Mouse (Mus musculus) kidney, postnatal 0 days (tissue): ENCODE data around the gene Gk5. TPM values are rescaled to one million over a fixed set of nuclear protein-coding genes. Genes with fewer than 3 reads are reported as not detected.

Experiments
- ATAC-seq: fragments of 200-750 bp; cut with Nextera tagmentation; replicated peaks from 2 replicates; pipeline ENCODE4 v1.8.0; 2017; ENCODE audit warnings: low read depth, moderate number of reproducible peaks, moderate TSS enrichment, moderate library complexity; ENCODE audit not compliant: low FRiP score
- DNase-seq: peaks from one replicate; pipeline ENCODE4 v3.0.0-alpha.2; 2016; ENCODE audit warnings: low spot score
- H3K27ac ChIP-seq: fragments of 300-500 bp; sonication (generic); 2 replicates; pipeline ENCODE4 v1.5.1; 2014; ENCODE audit warnings: mild to moderate bottlenecking
- H3K27me3 ChIP-seq: fragments of 300-500 bp; sonication (generic); 2 replicates; pipeline ENCODE4 v1.6.1; 2014; ENCODE audit warnings: low read length, mixed read lengths; ENCODE audit not compliant: insufficient read depth
- H3K36me3 ChIP-seq: fragments of 300-500 bp; sonication (generic); 2 replicates; pipeline ENCODE4 v1.6.1; 2014; ENCODE audit warnings: low read length, mixed read lengths; ENCODE audit not compliant: insufficient read depth
- H3K4me1 ChIP-seq: fragments of 300-500 bp; sonication (generic); replicated peaks from 2 replicates; pipeline ENCODE4 v1.6.1; 2014; ENCODE audit warnings: antibody characterized with exemption, low read length, mixed read lengths; ENCODE audit not compliant: insufficient read depth
- H3K4me2 ChIP-seq: fragments of 300-500 bp; sonication (generic); 2 replicates; pipeline ENCODE4 v1.6.1; 2014; ENCODE audit warnings: mild to moderate bottlenecking, low read length, moderate library complexity, mixed read lengths
- H3K4me3 ChIP-seq: fragments of 300-500 bp; sonication (generic); replicated peaks from 2 replicates; pipeline ENCODE4 v1.5.1; 2014; ENCODE audit warnings: low read depth, low read length
- H3K9ac ChIP-seq: fragments of 300-500 bp; sonication (generic); 2 replicates; pipeline ENCODE4 v1.6.1; 2014; ENCODE audit warnings: low read depth, low read length
- H3K9me3 ChIP-seq: fragments of 300-500 bp; sonication (generic); replicated peaks from 2 replicates; pipeline ENCODE4 v1.6.1; 2016; ENCODE audit warnings: low read length, inconsistent platforms, mixed read lengths
- CTCF ChIP-seq: IDR thresholded peaks from 2 replicates; pipeline ENCODE4 v1.5.1; 2016; ENCODE audit warnings: antibody characterized with exemption, low read depth, mild to moderate bottlenecking, moderate library complexity
- WGBS: fragments of 180-500 bp; shearing (Covaris S2); extraction: QIAGEN DNeasy Blood & Tissue Kit; methylation state at CpG from one replicate; pipeline ENCODE4 v1.1.7; 2014; 5-methylcytosine and 5-hydroxymethylcytosine counted together
- polyA plus RNA-seq: library from polyadenylated mRNA; unstranded; fragments of >200 nt; fragmentation: Nextera tagmentation; extraction: Ambion mirVana; gene quantifications from 2 replicates; pipeline ENCODE4 v1.2.1, GENCODE M21; 2015

The Gk5 gene
- polyA plus RNA-seq, 1 experiment from 2014 or later, result 5.4 TPM

GRCm38 (mm10) chr9:96213036-96213645 is 94.0 kb downstream of the Gk5 start:
- H3K27ac ChIP-seq, result no peak overlapping the region
- no peaks in the 10 kb centered on the region for H3K4me1 ChIP-seq
- no peak for ATAC-seq
- TF ChIP-seq CTCF, result no peak
- H3K4me2 ChIP-seq, result no peak overlapping the region
- H3K9me3 ChIP-seq, result no peaks in the 10 kb centered on the region
- H3K9ac ChIP-seq, result no peak overlapping the region
- 92% methylated on average over 3 of the region's 3 CpGs for WGBS
- no peaks in the 10 kb centered on the region for H3K27me3 ChIP-seq
- H3K4me3 ChIP-seq, result no peak overlapping the region
- DNase-seq, result no peak
- H3K36me3 ChIP-seq, result no peaks in the 10 kb centered on the region

- no peaks in the 10 kb centered on the region for H3K9me3 ChIP-seq
- no peak overlapping the region for H3K9ac ChIP-seq
- WGBS, result 91% methylated on average over 2 of the region's 2 CpGs
- H3K4me2 ChIP-seq, result no peak overlapping the region
- DNase-seq (no peak), ATAC-seq (no peak)
- no peaks in the 10 kb centered on the region for H3K4me1 ChIP-seq
- no peak overlapping the region for H3K4me3 ChIP-seq
- H3K36me3 ChIP-seq, result no peaks in the 10 kb centered on the region
- no peak for TF ChIP-seq CTCF
- no peak overlapping the region for H3K27ac ChIP-seq
- H3K27me3 ChIP-seq, result no peaks in the 10 kb centered on the region
These were observed 95.0 kb downstream of the Gk5 start for GRCm38 (mm10) chr9:96214171-96214570.

GRCm38 (mm10) chr9:96217299-96217698 is 98.1 kb downstream of the Gk5 start:
- WGBS, result 87% methylated on average over 1 of the region's 1 CpGs
- no peak overlapping the region for H3K4me3 ChIP-seq

GRCm38 (mm10) chr9:96217799-96218198 is 98.6 kb downstream of the Gk5 start:
- no peak for DNase-seq
- no peaks in the 10 kb centered on the region for H3K36me3 ChIP-seq
- H3K4me3 ChIP-seq, result no peak overlapping the region
- peak; percentile 55 for TF ChIP-seq CTCF
- no peak overlapping the region for H3K27ac ChIP-seq
- H3K4me2 ChIP-seq, result no peak overlapping the region
- no peaks in the 10 kb centered on the region for H3K4me1 ChIP-seq
- no peaks in the 10 kb centered on the region for H3K27me3 ChIP-seq
- no peaks in the 10 kb centered on the region for H3K9me3 ChIP-seq
- ATAC-seq, result no peak
- H3K9ac ChIP-seq, result no peak overlapping the region

More at GRCm38 (mm10) chr9:96217299-96217698, 98.1 kb downstream of the Gk5 start:
- no peak for ATAC-seq
- Histone ChIP-seq H3K36me3 (no peaks in the 10 kb centered on the region), H3K27me3 (no peaks in the 10 kb centered on the region), H3K27ac (no peak overlapping the region), H3K4me2 (no peak overlapping the region), H3K9ac (no peak overlapping the region), H3K9me3 (no peaks in the 10 kb centered on the region), H3K4me1 (no peaks in the 10 kb centered on the region)
- no peak for TF ChIP-seq CTCF
- no peak for DNase-seq

GRCm38 (mm10) chr9:96219114-96219669 is 100.0 kb downstream of the Gk5 start:
- H3K27ac ChIP-seq, result no peak overlapping the region
- H3K4me1 ChIP-seq, result no peaks in the 10 kb centered on the region
- H3K9ac ChIP-seq, result no peak overlapping the region
- H3K4me2 ChIP-seq, result no peak overlapping the region
- DNase-seq, result no peak
- H3K27me3 ChIP-seq, result no peaks in the 10 kb centered on the region
- no peaks in the 10 kb centered on the region for H3K9me3 ChIP-seq
- 61% methylated on average over 2 of the region's 2 CpGs for WGBS
- no peak overlapping the region for H3K4me3 ChIP-seq
- TF ChIP-seq CTCF, result no peak
- ATAC-seq, result no peak
- H3K36me3 ChIP-seq, result no peaks in the 10 kb centered on the region

GRCm38 (mm10) chr9:96220419-96220818 is 101.3 kb downstream of the Gk5 start:
- no peaks in the 10 kb centered on the region for H3K4me1 ChIP-seq
- no peaks in the 10 kb centered on the region for H3K36me3 ChIP-seq
- no peak for ATAC-seq
- no peaks in the 10 kb centered on the region for H3K27me3 ChIP-seq
- H3K4me2 ChIP-seq, result no peak overlapping the region
- no peaks in the 10 kb centered on the region for H3K9me3 ChIP-seq
- no peak overlapping the region for H3K4me3 ChIP-seq
- no peak for DNase-seq
- no peak overlapping the region for H3K27ac ChIP-seq
- TF ChIP-seq CTCF, result no peak
- no peak overlapping the region for H3K9ac ChIP-seq

- Histone ChIP-seq H3K4me1 (no peaks in the 10 kb centered on the region), H3K27ac (no peak overlapping the region), H3K4me3 (no peak overlapping the region), H3K36me3 (no peaks in the 10 kb centered on the region), H3K9ac (no peak overlapping the region), H3K4me2 (no peak overlapping the region), H3K9me3 (no peaks in the 10 kb centered on the region), H3K27me3 (no peaks in the 10 kb centered on the region)
- 84% methylated on average over 2 of the region's 2 CpGs for WGBS
- DNase-seq (no peak), ATAC-seq (no peak)
- TF ChIP-seq CTCF, result no peak
These were observed 104.1 kb downstream of the Gk5 start for GRCm38 (mm10) chr9:96223302-96223701.
